Mouse (Mus musculus) WW6 (cell line): ENCODE results near the gene Stx8.
A peak's percentile ranks its signal among the peaks of the same experiment; 100 is the strongest.

Source experiments
- DNase-seq: peaks from one replicate; pipeline ENCODE4 v3.0.0-alpha.2; 2013; ENCODE audit warnings: low read depth, low spot score

The Stx8 gene

DNA sequence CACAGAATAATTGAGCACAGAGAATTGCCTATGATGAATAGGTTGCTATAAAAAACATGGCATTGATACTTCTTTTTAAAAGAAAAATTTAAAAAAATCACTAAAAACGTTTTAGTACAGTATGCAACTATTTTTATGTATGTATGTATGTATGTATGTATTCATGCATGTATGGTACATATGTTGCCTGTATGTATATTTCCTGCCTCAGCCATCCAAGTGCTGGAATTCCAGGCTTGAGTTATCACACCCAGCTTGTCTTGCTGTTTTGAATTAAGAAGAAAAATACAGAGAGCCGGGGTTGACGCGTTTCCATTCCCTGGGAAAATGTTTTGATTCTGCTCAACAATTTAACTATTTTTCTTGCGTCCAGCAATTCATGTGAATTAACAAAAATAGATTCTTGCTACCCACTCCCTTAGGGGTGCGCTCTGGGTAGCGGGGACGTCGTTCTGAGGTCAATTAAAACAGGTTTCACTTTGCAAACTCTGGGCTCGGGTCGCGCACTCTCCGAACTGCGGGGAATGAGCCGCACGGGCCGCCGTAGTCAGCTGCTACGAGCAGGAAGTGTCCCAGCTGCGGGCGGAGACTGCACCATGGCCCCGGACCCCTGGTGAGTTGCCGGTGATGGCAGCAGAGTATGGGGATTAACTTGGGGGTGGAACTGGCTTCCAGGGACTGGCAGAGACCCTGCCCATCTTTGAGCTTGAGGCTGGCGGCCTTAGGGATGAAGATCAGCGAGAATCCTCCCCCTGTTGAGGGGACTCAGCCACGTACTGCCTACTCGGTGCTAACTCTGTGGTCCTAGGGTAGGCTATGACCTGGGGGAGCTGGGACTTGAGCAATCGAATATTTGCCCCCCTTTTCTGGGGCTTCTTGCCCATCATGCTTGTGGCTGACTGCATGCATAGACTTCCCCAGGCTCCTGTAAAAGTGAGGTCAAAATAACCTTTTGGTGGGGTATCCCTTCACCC, at the start of gene Stx8:
Gene Stx8, plus strand, starts transcription at position 289 of the 974 bp plus-strand sequence.
- peak; percentile 77 for DNase-seq

GRCm38 (mm10) chr11:67917126-67917525, 48.9 kb upstream of the Stx8 start:
- DNase-seq = no peak

GRCm38 (mm10) chr11:67919593-67919992, 46.4 kb upstream of the Stx8 start:
- DNase-seq = no peak

- DNase-seq = no peak
These were observed 45.6 kb upstream of the Stx8 start for GRCm38 (mm10) chr11:67920226-67920960.

DNA sequence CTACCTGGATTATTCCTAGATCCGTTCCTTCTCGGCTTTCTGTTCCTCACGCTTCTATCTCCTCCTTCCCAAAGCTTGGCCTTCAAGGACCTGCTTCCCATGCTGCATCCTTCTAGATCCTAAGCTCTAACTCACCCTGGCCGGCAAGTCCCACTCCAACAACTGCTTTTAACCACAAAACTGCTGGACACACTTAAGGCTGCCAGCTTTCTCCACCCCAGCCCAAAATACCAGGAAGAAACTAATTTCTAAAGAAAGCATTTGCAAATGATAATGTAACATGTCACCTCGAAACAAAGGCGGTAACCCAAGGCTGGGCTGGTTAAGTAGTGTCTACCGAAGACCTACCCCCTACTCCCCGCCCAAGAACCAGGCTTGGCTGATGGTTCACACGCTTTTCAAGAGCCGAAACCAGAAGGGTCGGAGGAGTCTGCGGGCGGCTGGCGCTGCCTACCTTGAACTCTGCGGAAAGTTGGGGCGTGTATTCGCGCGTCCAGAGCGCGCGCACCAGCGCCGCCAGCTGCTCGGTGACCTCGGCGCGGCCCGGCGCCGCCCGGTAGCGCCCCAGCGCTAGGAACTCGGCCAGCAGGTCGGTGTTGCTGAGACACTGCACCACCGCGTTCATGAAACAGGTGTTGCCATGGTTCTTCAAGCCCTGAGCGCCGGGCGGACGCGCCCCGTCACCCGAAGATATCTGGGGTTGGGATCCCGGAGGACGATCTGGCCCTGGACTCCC, 44.7 kb upstream of the Stx8 start:
- peak; percentile 57 for DNase-seq

DNA sequence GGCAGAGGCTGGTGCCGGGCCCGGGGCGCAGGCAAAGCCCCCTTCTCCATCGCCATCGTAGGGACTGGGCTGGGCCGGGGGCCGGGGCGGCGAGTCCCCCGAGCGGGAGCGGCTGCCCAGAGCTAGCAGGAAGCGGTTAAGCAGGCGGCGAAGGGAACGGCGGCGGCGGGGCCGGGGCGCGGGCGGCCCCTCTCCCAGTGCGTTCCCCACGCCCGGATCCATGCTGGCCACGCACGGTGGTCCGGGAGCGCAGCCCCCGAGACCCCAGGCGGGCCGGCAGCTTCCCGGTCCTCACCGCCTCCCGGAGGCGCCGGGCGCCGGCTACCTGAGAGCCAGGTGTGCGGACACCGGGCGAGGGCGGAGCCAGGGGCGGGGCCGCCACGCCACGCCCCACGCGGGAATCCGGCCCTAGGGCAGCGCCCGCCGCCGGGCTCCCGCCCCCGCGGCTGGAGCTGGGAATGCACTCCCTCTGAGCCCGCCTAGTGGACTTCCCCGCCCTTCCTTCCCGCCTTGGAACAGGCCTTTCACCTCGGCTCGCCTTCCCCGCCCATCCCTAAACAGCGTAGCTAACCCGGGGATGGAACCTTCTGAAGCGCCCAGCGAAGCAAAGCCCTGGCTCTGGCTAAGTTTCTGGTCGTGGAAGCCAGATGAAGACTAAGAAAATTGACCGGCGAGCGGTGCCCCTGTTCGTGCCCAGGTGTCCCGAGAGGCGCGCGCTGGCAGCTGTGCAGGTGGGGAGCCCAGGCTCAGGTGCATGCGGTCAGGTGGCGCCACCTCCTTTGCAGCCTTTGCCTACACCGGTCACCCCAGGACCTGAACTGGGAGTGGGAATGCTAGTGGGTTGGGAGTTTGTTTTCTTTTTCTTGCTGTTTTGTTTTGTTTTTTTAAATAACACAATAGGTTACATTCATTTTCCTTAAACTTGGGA, 43.9 kb upstream of the Stx8 start, which contains the start of gene Usp43:
Gene Usp43, minus strand, starts transcription at position 327 of the 928 bp plus-strand sequence.
- peak; percentile 68 for DNase-seq

DNA sequence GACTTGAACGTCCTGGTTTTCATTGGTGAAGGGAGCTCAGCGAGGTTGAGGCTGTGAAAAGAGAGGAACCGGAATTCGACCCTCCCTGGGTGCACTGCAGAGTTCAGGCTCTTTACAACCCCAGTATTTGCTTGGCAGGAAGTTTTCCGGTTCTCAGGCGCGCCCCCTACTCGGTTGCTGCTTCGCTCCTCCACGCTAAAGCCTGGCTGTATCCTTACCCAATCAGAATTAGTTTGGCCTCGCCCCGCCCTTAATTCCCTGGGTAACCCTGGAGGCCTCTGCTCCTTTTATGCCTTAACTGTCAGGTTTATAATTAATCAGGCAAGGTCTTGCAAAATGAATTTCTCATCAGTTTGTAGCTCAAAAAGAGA, 43.3 kb upstream of the Stx8 start:
- peak; percentile 80 for DNase-seq

- DNase-seq = no peak
These were observed 42.3 kb upstream of the Stx8 start for GRCm38 (mm10) chr11:67923720-67924119.

DNA sequence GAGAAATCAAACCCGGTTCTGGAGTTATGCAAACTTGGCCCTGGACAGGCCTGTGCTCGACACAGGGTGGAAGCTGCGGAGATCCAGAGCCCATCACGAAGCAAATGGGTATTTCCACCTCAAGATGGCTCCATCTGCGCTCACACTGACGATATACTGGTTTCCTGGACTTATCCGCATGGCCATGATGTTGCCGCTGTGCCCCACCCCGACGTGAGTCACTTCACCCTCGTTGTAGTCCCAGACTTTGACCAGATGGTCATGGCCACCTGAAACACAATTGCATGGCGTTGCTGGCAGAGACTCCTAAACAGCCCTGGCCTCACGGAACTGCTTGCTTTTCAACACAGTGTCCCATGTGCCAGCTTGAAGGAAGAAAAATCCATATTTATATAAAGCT, 41.0 kb upstream of the Stx8 start:
- DNase-seq = no peak

DNA sequence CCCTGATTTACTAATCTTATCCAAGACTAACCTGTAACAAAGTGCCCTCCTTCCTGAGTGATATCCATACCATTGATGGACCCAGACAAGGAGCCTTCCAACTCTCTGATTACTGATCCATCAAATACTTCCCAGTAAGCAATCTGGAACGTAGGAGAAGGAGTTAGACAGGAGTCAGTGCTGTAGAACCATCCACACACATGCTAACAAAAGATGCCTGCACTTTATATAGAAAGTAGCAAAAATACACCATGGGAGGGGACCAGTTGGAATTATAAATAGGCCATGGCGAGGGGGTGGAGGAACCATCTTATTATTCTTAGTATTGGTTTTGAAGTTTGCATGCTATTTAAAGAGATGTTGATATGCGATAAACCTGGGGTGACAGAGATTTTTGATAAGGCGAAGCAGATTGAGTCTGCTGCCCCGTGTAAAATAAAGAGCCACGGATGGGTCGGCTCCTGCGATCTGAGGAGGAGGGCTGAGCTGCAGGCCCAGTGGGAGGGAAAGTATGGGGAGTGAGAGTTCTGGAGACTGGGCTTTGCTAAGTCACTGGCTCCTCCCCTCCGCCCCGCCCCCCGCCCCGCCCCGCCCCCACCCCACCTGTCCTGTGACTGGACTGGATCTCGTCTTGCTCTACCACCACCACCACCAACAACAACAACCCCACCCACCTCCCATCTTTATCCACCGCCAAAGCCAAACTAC, 39.5 kb upstream of the Stx8 start:
- no peak for DNase-seq

GRCm38 (mm10) chr11:67932156-67932555, 33.8 kb upstream of the Stx8 start:
- DNase-seq = no peak

GRCm38 (mm10) chr11:67948229-67948628, 17.8 kb upstream of the Stx8 start:
- no peak for DNase-seq

GRCm38 (mm10) chr11:67949475-67949874, 16.5 kb upstream of the Stx8 start:
- DNase-seq = no peak

DNA sequence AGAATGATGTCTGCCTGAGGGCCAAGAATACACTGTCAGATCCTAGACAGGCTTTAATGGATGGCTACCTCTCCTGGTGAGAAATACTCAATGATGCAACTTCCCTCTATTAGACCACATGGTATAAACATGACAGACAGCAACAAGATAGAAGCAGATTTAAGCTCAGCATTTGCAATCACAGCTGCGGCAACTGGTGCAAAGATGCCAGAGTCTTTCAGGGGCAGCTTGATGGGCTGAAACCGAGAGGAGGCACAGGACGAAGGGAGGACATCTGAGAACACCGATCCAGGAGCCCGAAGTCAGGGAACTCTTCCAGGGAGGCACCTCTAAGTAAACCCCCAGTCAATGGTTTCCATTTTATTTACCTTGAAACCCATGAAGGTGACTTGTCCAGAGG, 12.4 kb upstream of the Stx8 start:
- no peak for DNase-seq

GRCm38 (mm10) chr11:67954413-67954812, 11.6 kb upstream of the Stx8 start:
- no peak for DNase-seq

DNA sequence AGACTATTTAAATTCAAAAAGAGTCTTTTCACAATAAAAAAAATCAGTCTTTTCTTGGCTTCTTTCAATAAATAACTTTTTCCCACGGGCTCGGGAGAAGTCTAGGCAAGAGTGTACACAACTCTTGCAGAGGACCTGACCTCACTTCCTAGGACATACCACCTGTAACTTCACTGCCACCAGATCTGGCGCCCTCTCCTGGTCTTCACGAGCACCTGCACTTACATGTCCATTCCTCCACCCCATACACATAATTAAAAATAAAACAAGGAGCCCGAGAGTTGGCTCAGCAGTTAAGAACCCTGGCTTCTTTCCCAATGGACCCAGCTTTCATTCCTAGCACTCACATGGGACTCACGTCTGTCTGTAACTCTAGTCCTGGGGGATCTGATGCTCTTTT, 1.9 kb upstream of the Stx8 start:
- peak; percentile 68 for DNase-seq

DNA sequence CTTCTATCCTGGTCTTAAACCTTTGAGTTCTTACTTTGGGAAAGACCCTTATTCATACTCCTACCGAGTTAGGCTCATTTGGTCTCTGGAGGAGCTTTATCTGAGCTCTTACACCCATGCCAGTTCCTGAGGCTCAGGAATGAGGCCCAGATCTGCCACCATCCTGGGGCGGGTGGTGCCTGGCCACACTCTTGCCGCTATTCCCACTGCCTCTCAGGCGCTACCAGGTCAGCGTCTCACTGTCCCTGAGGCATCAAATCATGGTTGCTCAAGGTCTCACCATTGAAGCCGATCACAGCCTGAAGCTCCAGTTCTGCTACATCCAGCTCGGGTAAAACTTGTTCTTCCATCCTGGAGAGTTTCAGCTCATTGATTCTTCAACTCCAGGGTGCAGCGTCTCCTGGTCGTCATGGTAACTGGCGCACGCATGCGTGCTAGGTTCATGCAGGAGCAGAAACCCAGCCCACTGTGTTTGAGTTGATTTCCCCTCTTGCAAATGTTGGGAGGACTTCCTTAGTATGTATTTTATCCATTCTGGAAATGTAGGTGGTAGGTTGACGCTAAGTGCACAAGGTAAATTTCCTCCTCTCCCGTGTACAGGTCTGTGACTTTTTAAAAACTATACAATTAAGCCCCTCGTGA, 630 bp upstream of the Stx8 start, which contains the start of gene Cfap52:
Gene Cfap52, minus strand, starts transcription at position 410 of the 642 bp plus-strand sequence.
- DNase-seq = peak; percentile 84

GRCm38 (mm10) chr11:67967831-67968230, 1.8 kb downstream of the Stx8 start:
- DNase-seq = no peak

GRCm38 (mm10) chr11:67972606-67973005, 6.6 kb downstream of the Stx8 start:
- no peak for DNase-seq

DNA sequence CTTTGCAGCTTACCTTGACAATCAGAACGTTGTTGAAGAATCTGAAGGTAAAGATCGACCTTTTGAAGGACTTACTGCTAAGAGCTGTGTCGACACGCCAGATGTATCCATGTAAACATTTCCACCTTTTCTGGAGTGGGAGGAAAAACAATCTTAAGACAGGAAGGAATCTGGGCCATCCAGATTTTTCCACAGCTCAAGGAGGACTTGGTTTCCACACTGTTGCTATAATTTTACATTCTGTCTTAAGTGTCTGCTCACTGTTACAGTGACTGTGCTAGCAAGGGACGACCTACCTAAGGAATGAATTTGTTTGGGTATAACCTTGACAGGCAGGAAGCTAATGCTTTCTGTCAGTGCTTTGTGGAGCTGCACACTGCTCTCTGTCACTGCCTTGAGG, 7.2 kb downstream of the Stx8 start:
- DNase-seq = no peak
